Comparison of ENCODE assay signal across 16 mouse cellular contexts in genomic region chr5:88961351-88961761, GRCm38 (mm10).
DNase-seq lines count a peak whose midpoint lies in the region; ATAC-seq lines count a peak whose summit lies in the region.
"Had no signal": no experiment of that assay in that cellular context is flagged by ENCODE, and none has a peak within 500 bp of the region (broad histone marks: within the 10 kb centered on the region; RNA-seq: fewer than 3 reads in every experiment).

No protein-coding gene starts in this region.

- H3K4me3 ChIP-seq in kidney, embryonic 14.5 days (ENCODE audit: low read length) = no peak overlapping the region
- H3K4me3 ChIP-seq in heart, embryonic 12.5 days = no peak overlapping the region
- H3K4me3 ChIP-seq: embryonic facial prominence, embryonic 13.5 days; forebrain, embryonic 10.5 days; midbrain, embryonic 12.5 days; stomach, embryonic 15.5 days had no signal

- H3K4me1 ChIP-seq in kidney, embryonic 14.5 days (ENCODE audit: control insufficient read depth, insufficient read depth, low read length) = no peaks in the 10 kb centered on the region
- H3K4me1 ChIP-seq in heart, embryonic 12.5 days (replicated peaks) = peaks cover 17% of the 10 kb centered on the region
- H3K4me1 ChIP-seq: forebrain, embryonic 10.5 days; midbrain, embryonic 12.5 days; stomach, embryonic 15.5 days had no signal

- H3K4me2 ChIP-seq in kidney, embryonic 14.5 days (replicated peaks; ENCODE audit: low read depth, low read length) = no peak overlapping the region
- no peak overlapping the region for H3K4me2 ChIP-seq in heart, embryonic 12.5 days
- H3K4me2 ChIP-seq: embryonic facial prominence, embryonic 13.5 days; midbrain, embryonic 12.5 days; stomach, embryonic 15.5 days had no signal

- H3K27me3 ChIP-seq in kidney, embryonic 14.5 days (ENCODE audit: control insufficient read depth, insufficient read depth, low read length) = no peaks in the 10 kb centered on the region
- H3K27me3 ChIP-seq in heart, embryonic 12.5 days (replicated peaks) = no peaks in the 10 kb centered on the region
- H3K27me3 ChIP-seq: embryonic facial prominence, embryonic 13.5 days; midbrain, embryonic 12.5 days; stomach, embryonic 15.5 days had no signal

- no peak overlapping the region for H3K9ac ChIP-seq in kidney, embryonic 14.5 days (ENCODE audit: low read depth, low read length)
- no peak overlapping the region for H3K9ac ChIP-seq in heart, embryonic 12.5 days
- H3K9ac ChIP-seq: embryonic facial prominence, embryonic 13.5 days; midbrain, embryonic 12.5 days; stomach, embryonic 15.5 days had no signal

- no peaks in the 10 kb centered on the region for H3K36me3 ChIP-seq in kidney, embryonic 14.5 days (ENCODE audit: control insufficient read depth, insufficient read depth, low read length)
- no peaks in the 10 kb centered on the region for H3K36me3 ChIP-seq in heart, embryonic 12.5 days
- H3K36me3 ChIP-seq: embryonic facial prominence, embryonic 13.5 days; forebrain, embryonic 10.5 days; midbrain, embryonic 12.5 days; stomach, embryonic 15.5 days had no signal

- H3K27ac ChIP-seq in kidney, embryonic 14.5 days (ENCODE audit: low read depth, low read length) = no peak overlapping the region
- H3K27ac ChIP-seq in heart, embryonic 12.5 days (ENCODE audit: poor library complexity, severe bottlenecking) = peak overlapping the region; percentile 1; the same call in 1 of the 2 replicates
- H3K27ac ChIP-seq: embryonic facial prominence, embryonic 13.5 days; forebrain, embryonic 10.5 days; midbrain, embryonic 12.5 days; stomach, embryonic 15.5 days had no signal

- ATAC-seq in kidney, embryonic 14.5 days (ENCODE audit: low FRiP score, low TSS enrichment) = no peak
- no peak for ATAC-seq in heart, embryonic 12.5 days (ENCODE audit: insufficient number of reproducible peaks, low FRiP score)
- ATAC-seq: activated CD4-positive, CD25-positive, alpha-beta regulatory T cell, adult 4 months; inflammation-experienced regulatory T-cells, adult 6 months had no signal

- DNase-seq in kidney, adult 18-20 months = peak; percentile 54
- peak; percentile 27 for DNase-seq in NIH3T3 (ENCODE audit: low read depth)
- DNase-seq in kidney, postnatal 25 days = peak; percentile 53 to 81
- DNase-seq in right cerebral cortex, postnatal 14 days = no peak
- DNase-seq in adrenal gland, adult (ENCODE audit: inconsistent age in 2 of 2, low spot score in 1 of 2) = no peak
- DNase-seq: cerebellum, postnatal 36 days; lung, postnatal 10 days; thymus, postnatal 14 days had no signal

- no peaks in the 10 kb centered on the region for H3K9me3 ChIP-seq in kidney, embryonic 14.5 days (ENCODE audit: control insufficient read depth, low read length)
- no peaks in the 10 kb centered on the region for H3K9me3 ChIP-seq in heart, embryonic 12.5 days (replicated peaks)
- H3K9me3 ChIP-seq: embryonic facial prominence, embryonic 13.5 days; forebrain, embryonic 10.5 days; midbrain, embryonic 12.5 days; stomach, embryonic 15.5 days had no signal

- 78% methylated on average over 7 of the region's 7 CpGs for WGBS in kidney, embryonic 14.5 days
- 27% methylated on average over 7 of the region's 7 CpGs for WGBS in heart, embryonic 12.5 days

Comparison
In these comparisons a context has a peak if more than half of its experiments do, and no peak if none do; other contexts are left out.
1. DNase-seq: peak in kidney, adult 18-20 months (single experiment), NIH3T3 (single experiment) and kidney, postnatal 25 days (2 of 2); none in right cerebral cortex, postnatal 14 days (single experiment) and adrenal gland, adult (0 of 2).